Mouse (Mus musculus): ENCODE results near the gene Megf9. TPM values are rescaled to one million over a fixed set of nuclear protein-coding genes. Genes with fewer than 3 reads are reported as not detected.

Gene Megf9
- polyA plus RNA-seq, 1 experiment: 1.7 TPM

GRCm38 (mm10) chr4:70489792-70490191 is 45.0 kb downstream of the Megf9 start:
- H3ac ChIP-seq (ENCODE audit: control insufficient read depth, insufficient read length, low read depth): no peak overlapping the region
- H3K27me3 ChIP-seq (ENCODE audit: control insufficient read depth, insufficient read depth, insufficient read length): no peaks in the 10 kb centered on the region
- no peaks in the 10 kb centered on the region for H3K79me3 ChIP-seq (ENCODE audit: low read depth)
- H3K36me3 ChIP-seq (ENCODE audit: control insufficient read depth, insufficient read depth): no peaks in the 10 kb centered on the region
- H3K79me2 ChIP-seq (ENCODE audit: control insufficient read depth, insufficient read depth): no peaks in the 10 kb centered on the region
- TF ChIP-seq CTCF (IDR thresholded peaks at IDR 0.05; ENCODE audit: control insufficient read depth, insufficient read depth, insufficient read length) (no peak), MAX (IDR thresholded peaks at IDR 0.05) (no peak), MYOD1 (IDR thresholded peaks at IDR 0.05; ENCODE audit: control insufficient read depth, insufficient read length, low read depth) (no peak), CEBPB (IDR thresholded peaks at IDR 0.05; ENCODE audit: low read depth) (no peak), FOSL1 (IDR thresholded peaks at IDR 0.05; ENCODE audit: insufficient read depth, low read length, poor library complexity, severe bottlenecking) (no peak), MYOG (IDR thresholded peaks at IDR 0.05; ENCODE audit: control insufficient read depth, extremely low read depth, insufficient read length) (no peak), USF1 (IDR thresholded peaks at IDR 0.05; ENCODE audit: low read depth) (no peak)
- H3K4me3 ChIP-seq (ENCODE audit: insufficient read depth, poor library complexity, severe bottlenecking): no peak overlapping the region

- TF ChIP-seq USF1 (IDR thresholded peaks at IDR 0.05; ENCODE audit: low read depth) (no peak), MYOD1 (IDR thresholded peaks at IDR 0.05; ENCODE audit: control insufficient read depth, insufficient read length, low read depth) (no peak), FOSL1 (IDR thresholded peaks at IDR 0.05; ENCODE audit: insufficient read depth, low read length, poor library complexity, severe bottlenecking) (no peak), MAX (IDR thresholded peaks at IDR 0.05) (no peak), MYOG (IDR thresholded peaks at IDR 0.05; ENCODE audit: control insufficient read depth, extremely low read depth, insufficient read length) (no peak), CTCF (IDR thresholded peaks at IDR 0.05; ENCODE audit: control insufficient read depth, insufficient read depth, insufficient read length) (no peak), CEBPB (IDR thresholded peaks at IDR 0.05; ENCODE audit: low read depth) (no peak)
- H3K27me3 ChIP-seq (ENCODE audit: control insufficient read depth, insufficient read depth, insufficient read length): no peaks in the 10 kb centered on the region
- no peaks in the 10 kb centered on the region for H3K36me3 ChIP-seq (ENCODE audit: control insufficient read depth, insufficient read depth)
- H3ac ChIP-seq (ENCODE audit: control insufficient read depth, insufficient read length, low read depth): no peak overlapping the region
- H3K4me3 ChIP-seq (ENCODE audit: insufficient read depth, poor library complexity, severe bottlenecking): no peak overlapping the region
- no peaks in the 10 kb centered on the region for H3K79me3 ChIP-seq (ENCODE audit: low read depth)
- no peaks in the 10 kb centered on the region for H3K79me2 ChIP-seq (ENCODE audit: control insufficient read depth, insufficient read depth)
Measured at GRCm38 (mm10) chr4:70488415-70488814, 46.4 kb downstream of the Megf9 start.

GRCm38 (mm10) chr4:70484134-70484533 is 50.7 kb downstream of the Megf9 start:
- Histone ChIP-seq H3K36me3 (ENCODE audit: control insufficient read depth, insufficient read depth) (no peaks in the 10 kb centered on the region), H3ac (ENCODE audit: control insufficient read depth, insufficient read length, low read depth) (no peak overlapping the region), H3K79me3 (ENCODE audit: low read depth) (no peaks in the 10 kb centered on the region), H3K27me3 (ENCODE audit: control insufficient read depth, insufficient read depth, insufficient read length) (no peaks in the 10 kb centered on the region), H3K4me3 (ENCODE audit: insufficient read depth, poor library complexity, severe bottlenecking) (no peak overlapping the region), H3K79me2 (ENCODE audit: control insufficient read depth, insufficient read depth) (no peaks in the 10 kb centered on the region)
- TF ChIP-seq MYOG (IDR thresholded peaks at IDR 0.05; ENCODE audit: control insufficient read depth, extremely low read depth, insufficient read length): no peak
- TF ChIP-seq CEBPB (IDR thresholded peaks at IDR 0.05; ENCODE audit: low read depth): no peak
- TF ChIP-seq MYOD1 (IDR thresholded peaks at IDR 0.05; ENCODE audit: control insufficient read depth, insufficient read length, low read depth): no peak
- no peak for TF ChIP-seq USF1 (IDR thresholded peaks at IDR 0.05; ENCODE audit: low read depth)
- TF ChIP-seq CTCF (IDR thresholded peaks at IDR 0.05; ENCODE audit: control insufficient read depth, insufficient read depth, insufficient read length): no peak
- TF ChIP-seq FOSL1 (IDR thresholded peaks at IDR 0.05; ENCODE audit: insufficient read depth, low read length, poor library complexity, severe bottlenecking): no peak
- TF ChIP-seq MAX (IDR thresholded peaks at IDR 0.05): no peak

GRCm38 (mm10) chr4:70481931-70482330 is 52.9 kb downstream of the Megf9 start:
- Histone ChIP-seq H3K36me3 (ENCODE audit: control insufficient read depth, insufficient read depth) (no peaks in the 10 kb centered on the region), H3ac (ENCODE audit: control insufficient read depth, insufficient read length, low read depth) (no peak overlapping the region), H3K4me3 (ENCODE audit: insufficient read depth, poor library complexity, severe bottlenecking) (no peak overlapping the region), H3K79me3 (ENCODE audit: low read depth) (no peaks in the 10 kb centered on the region), H3K27me3 (ENCODE audit: control insufficient read depth, insufficient read depth, insufficient read length) (no peaks in the 10 kb centered on the region), H3K79me2 (ENCODE audit: control insufficient read depth, insufficient read depth) (no peaks in the 10 kb centered on the region)
- TF ChIP-seq MYOD1 (IDR thresholded peaks at IDR 0.05; ENCODE audit: control insufficient read depth, insufficient read length, low read depth) (no peak), CTCF (IDR thresholded peaks at IDR 0.05; ENCODE audit: control insufficient read depth, insufficient read depth, insufficient read length) (no peak), FOSL1 (IDR thresholded peaks at IDR 0.05; ENCODE audit: insufficient read depth, low read length, poor library complexity, severe bottlenecking) (no peak), USF1 (IDR thresholded peaks at IDR 0.05; ENCODE audit: low read depth) (no peak), CEBPB (IDR thresholded peaks at IDR 0.05; ENCODE audit: low read depth) (no peak), MAX (IDR thresholded peaks at IDR 0.05) (no peak), MYOG (IDR thresholded peaks at IDR 0.05; ENCODE audit: control insufficient read depth, extremely low read depth, insufficient read length) (no peak)

GRCm38 (mm10) chr4:70471398-70471797 is 63.4 kb downstream of the Megf9 start:
- no peak overlapping the region for H3ac ChIP-seq (ENCODE audit: control insufficient read depth, insufficient read length, low read depth)
- no peaks in the 10 kb centered on the region for H3K27me3 ChIP-seq (ENCODE audit: control insufficient read depth, insufficient read depth, insufficient read length)
- no peak for TF ChIP-seq MYOG (IDR thresholded peaks at IDR 0.05; ENCODE audit: control insufficient read depth, extremely low read depth, insufficient read length)
- no peak for TF ChIP-seq CEBPB (IDR thresholded peaks at IDR 0.05; ENCODE audit: low read depth)
- no peak for TF ChIP-seq FOSL1 (IDR thresholded peaks at IDR 0.05; ENCODE audit: insufficient read depth, low read length, poor library complexity, severe bottlenecking)
- no peak for TF ChIP-seq CTCF (IDR thresholded peaks at IDR 0.05; ENCODE audit: control insufficient read depth, insufficient read depth, insufficient read length)
- TF ChIP-seq MAX (IDR thresholded peaks at IDR 0.05): no peak
- no peak for TF ChIP-seq USF1 (IDR thresholded peaks at IDR 0.05; ENCODE audit: low read depth)
- TF ChIP-seq MYOD1 (IDR thresholded peaks at IDR 0.05; ENCODE audit: control insufficient read depth, insufficient read length, low read depth): no peak
- H3K4me3 ChIP-seq (ENCODE audit: insufficient read depth, poor library complexity, severe bottlenecking): no peak overlapping the region
- no peaks in the 10 kb centered on the region for H3K36me3 ChIP-seq (ENCODE audit: control insufficient read depth, insufficient read depth)
- H3K79me2 ChIP-seq (ENCODE audit: control insufficient read depth, insufficient read depth): no peaks in the 10 kb centered on the region
- no peaks in the 10 kb centered on the region for H3K79me3 ChIP-seq (ENCODE audit: low read depth)

Measured in C2C12 (cell line).